Mouse (Mus musculus): ENCODE measurements around the gene Il20rb. TPM values are rescaled to one million over a fixed set of nuclear protein-coding genes. Genes with fewer than 3 reads are reported as not detected.
A peak's percentile ranks its signal among the peaks of the same experiment; 100 is the strongest.

Il20rb gene
- total RNA-seq, 2 experiments from 2014 or later, result 1.2 to 1.6 TPM

DNA sequence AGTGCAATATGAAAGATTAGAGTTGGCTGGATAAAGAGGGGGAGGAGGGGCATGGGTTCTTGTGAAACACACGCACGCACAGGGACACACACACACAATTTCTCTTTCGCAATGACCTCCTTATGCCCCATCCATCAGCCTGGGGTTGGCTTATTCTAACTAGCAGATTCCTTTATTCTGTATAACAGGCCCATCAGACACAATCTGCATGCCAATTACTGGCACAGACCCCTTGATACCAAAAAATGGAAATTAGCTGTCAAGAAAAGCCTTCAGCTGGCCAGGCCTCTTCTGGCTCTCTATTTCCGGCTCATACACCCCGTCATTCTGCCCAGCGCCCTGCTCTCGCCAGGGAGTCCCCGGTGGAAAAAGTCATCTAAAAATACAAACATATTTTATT lies 47.1 kb downstream of the Il20rb start:
- DNase-seq, result no peak
- intact Hi-C loops (cut with DNase I), result no loop called here

DNA sequence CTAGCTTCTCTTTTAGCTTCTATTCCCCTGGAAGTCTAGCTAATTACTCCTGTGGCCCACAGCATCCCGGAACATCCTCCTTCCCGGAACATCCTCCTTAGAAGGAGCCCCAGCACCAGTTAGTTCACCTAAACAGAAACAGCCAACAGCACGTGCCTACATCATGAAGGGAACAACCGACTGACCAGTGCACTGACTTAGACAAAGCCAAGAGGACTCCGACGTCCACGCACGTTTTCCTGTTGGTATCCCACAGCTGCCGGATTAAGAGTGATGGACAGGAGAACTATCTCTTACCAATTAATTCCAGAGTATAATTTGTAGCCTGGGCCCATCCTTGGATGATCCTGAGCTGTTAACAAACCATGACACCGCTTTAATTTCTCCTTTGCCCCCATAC lies 47.6 kb downstream of the Il20rb start:
- no peak for DNase-seq
- intact Hi-C loops (cut with DNase I), result no loop called here

DNA sequence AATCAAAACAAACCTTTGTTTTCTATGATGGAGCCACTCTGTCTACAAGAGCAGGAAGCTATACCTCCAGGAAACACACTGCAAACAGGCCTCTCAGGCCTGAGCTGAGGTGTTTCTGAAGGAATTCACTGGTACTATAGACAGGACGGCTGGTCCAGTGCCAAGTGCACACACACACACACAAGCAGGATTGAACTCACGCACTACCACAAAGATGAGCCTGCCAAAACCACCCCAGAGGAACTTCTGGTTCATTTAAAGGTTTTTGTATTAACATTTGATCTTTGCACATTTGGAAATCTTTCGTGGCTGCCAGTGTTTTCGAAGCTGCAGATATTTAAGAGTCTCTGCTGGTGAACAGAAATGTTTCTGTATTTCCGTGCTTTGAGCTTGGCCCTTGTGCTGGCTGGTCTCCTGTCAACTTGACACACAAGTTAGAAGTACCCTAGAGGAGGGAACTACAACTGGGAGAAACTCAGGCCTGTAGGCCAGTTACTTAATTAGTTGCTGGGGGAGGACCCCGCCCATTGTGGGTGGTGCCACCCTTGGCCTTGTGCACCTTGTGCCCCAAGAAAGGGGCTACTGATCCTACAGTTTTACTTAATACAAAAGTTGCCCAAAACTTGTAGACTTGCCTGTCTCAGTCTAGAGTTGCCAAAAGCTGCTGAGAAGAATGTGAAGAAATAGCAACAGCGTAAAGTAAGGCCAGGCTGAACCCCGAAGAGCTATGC lies 49.6 kb downstream of the Il20rb start:
- intact Hi-C loops (cut with DNase I), result no loop called here
- DNase-seq, result no peak

DNA sequence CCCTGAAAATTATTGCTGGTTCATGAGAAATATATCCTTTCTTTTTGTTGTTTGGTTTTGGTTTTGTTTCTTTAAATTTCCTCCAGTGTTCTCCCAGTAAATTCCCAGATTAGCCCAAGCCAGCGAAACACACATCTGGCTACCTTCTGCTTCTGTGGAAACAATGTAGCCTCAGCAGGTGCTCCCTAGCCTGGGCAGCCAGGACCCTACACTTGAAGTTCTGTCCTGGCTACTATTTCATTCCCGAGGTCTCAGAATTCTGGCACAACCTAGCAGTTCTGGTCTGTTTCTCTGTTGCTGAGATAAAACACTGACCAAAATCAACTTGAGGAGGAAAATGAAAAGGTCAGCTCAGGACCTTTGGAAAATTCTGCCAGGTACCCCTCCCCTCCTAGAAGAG lies 55.2 kb downstream of the Il20rb start:
- intact Hi-C loops (cut with DNase I), result no loop called here
- no peak for DNase-seq

DNA sequence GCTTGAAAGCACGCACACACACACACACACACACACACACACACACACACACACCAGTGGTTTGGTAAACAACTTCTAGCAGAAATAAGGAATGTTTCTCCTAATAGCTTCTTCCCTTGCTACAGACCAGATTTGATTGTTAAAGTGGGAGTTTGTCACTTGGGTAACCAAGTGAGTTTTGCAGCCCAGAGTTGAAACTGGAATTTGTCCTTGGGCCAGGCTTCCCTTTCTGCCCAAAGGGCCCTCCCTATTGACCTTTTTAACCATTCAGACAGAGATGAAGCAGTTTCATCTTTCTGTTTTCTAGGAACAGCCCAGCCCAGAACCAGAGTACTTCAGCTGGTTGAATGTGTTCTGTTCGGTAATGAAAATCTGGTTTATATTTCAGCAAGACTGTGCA lies 55.7 kb downstream of the Il20rb start:
- DNase-seq, result no peak
- intact Hi-C loops (cut with DNase I), result no loop called here

DNA sequence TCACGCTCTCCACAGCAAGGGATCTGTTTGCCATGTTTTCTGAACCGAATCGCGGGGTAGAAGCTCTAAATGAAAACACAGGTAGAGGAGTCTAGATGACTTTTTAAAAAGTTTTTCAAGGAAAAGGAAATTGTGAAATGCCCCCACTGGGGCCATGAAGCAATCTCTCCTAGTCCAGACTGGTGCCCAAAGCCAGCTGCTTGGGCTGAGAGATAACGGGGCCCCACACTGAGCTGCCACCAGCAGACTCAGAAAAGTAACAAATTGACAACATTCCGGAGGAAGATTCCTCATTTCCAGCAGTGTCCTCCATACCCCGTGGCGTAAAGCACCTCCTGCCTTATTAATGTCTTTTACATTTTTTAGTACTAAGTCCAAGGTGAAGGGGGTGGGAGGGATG lies 66.9 kb downstream of the Il20rb start:
- intact Hi-C loops (cut with DNase I), result no loop called here

DNA sequence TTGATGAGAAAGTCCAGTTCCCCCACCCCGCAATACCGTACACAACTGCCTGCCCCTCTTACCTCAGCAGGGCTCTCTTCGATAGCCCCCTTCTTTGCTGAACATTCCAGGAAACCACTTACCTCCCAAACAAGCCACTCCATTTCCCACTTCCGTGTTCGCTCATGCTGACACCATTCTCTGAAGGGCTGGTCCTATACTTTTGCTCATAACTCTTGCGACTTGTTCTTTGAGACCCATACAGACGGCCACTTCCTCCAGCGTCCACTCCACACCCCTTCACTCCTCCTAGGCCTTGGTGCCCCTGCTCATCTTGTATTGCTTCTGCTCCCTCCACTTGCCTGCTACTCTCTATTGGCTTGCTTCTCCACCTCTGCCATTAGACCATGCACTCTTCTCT lies 67.5 kb downstream of the Il20rb start:
- DNase-seq, result no peak
- intact Hi-C loops (cut with DNase I), result no loop called here

More for the DNA sequence above, 66.9 kb downstream of the Il20rb start:
- no peak for DNase-seq

DNA sequence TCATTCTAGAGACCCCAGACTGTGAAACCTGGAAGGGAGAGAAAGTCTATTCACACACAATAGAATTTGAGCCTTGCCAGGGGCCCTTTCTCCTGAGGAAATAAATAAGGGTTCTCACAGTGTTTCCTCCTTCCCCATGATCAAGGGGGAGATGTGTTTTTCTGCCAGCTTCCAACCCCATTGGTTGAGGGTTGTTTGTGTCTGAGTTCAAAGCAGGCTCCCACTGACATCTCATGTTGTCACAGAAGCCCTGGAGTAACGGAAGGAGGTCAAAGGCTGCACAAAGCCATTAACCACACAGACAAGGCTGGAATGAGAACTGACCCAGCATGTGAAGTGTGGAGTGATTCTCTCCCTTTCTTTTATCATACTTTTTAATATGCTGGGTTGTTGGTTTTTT lies 69.8 kb downstream of the Il20rb start:
- intact Hi-C loops (cut with DNase I), result no loop called here
- no peak for DNase-seq

DNA sequence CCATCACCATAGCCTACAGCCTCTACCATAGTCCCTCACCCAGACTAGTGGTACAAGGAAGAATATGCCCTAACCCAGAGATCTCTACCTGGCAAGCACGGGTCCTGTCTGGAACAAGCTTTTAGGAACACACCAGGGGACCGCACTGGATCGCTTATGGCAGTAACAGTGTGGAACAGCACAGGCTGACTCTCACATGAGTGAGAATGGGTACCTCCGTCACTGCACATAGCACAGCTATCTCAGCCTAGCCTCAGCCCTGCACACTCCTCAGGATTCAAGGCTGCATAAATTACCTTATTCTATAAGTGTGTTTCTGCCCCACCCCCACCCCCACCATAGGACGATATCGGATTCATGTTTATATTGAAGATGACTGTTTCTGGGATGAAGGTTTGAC lies 70.3 kb downstream of the Il20rb start:
- intact Hi-C loops (cut with DNase I), result no loop called here
- no peak for DNase-seq

DNA sequence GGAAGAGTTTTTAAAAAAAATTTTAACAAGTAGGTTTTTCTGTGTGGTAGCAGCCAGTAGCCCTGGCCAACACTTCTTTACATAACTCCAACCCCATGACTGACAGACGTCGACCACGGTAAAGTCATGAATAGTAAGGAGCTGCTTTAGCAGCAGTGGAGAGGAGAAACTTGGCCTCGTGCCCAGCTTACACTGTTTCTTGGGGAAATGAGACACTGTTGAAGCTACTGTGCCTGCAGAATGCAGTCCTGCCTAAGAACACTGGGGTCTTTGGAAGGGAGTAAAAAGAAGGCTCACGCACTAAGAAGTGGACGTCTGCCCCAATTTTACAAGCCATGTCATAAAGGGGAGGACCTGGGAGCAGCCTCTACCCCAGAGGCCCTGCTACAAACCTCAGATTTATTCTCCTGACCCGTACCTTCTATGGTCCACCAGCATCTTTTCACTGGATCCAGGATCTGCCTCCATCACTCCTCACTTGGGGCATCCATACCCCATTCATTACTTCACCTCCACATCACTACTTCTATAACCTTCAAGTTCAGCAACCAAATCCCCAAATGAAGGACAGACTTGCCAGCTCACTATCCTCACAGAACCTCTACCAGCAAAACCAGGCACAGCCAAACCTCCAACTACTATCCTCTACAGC lies 71.1 kb downstream of the Il20rb start:
- peak; percentile 22 to 31 for DNase-seq
- intact Hi-C loops (cut with DNase I), result no loop called here

Other genes with a start within 250 kb of the Il20rb start
- 10 to 100 TPM; 49.8 to 56.2 TPM for gene Nck1, start 59.3 kb upstream of the Il20rb start, total RNA-seq (2021)
- gene Slc35g2, start 84.3 kb upstream of the Il20rb start, total RNA-seq (2021), result 1 to 10 TPM; 3.6 to 5.6 TPM
- gene Stag1, start 111.0 kb upstream of the Il20rb start, total RNA-seq (2021), result 10 to 100 TPM; 27.4 to 30.9 TPM

Measured in heart, postnatal 14 days (tissue).